Mouse (Mus musculus) neural tube, embryonic 10.5 days (tissue): Measurements from ENCODE around the gene Selenom.

Experiments
- DNase-seq: peaks from one replicate; pipeline ENCODE4 v3.0.0-alpha.2; 2017; ENCODE audit warnings: low spot score; ENCODE audit errors: extremely low spot score

Selenom gene

DNA sequence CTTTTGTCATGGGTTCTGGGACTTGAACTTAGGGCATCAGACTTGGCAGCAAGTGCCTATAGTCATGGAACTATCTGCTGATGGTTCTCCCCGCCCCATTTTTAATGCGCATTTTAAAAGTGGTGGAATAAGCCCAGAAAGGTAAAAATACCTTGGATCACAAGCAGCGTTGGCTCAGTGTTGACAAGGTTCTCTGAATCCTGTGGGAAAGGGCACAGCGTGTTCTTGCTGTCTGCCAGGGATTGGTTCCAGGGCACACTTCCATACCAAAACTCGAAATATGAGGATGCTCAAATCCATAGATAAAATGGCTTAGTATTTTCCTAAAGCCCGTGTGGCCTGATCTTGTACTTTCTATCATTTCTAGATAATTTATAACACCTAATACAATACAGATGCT is 1.2 kb upstream of the Selenom start:
- no peak for DNase-seq

DNA sequence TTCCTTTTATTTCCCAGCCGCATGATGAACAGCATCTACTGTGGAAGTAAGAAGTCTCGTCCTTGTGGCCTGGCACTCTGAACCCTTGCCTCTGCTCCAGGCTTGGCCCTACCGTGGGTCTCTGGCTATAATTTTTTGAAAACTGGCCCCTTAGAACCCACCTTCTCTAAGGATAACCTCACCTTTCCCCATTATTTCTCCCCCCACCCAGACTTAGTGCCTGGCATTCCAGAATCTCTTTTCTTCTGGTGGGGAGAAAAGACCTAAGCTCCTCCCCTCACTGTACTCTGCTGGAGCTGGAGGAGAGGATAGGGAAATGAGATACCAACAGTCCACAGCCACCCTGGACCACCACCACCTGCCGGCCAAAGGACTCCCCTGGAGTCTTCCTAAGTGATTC is 732 bp downstream of the Selenom start:
- no peak for DNase-seq

DNA sequence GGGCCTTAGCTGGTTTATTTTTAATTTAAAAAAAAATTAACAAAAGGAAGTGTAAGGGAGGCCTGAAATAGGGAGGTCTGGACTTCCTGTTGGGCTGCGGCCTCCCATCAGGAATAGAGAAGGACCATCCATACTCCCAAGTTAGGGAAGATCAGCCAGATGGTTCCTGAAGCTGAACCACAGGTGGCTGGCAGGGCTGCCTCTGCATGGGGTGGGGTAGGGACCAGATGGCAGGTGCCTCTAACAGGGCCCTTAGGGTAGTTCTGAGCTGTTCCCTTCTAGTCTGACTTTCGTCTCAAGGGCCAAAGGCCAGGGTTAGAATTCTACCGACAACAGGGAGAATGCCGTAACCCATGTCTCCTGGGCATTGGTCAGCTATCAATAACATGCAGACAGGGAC is 1.2 kb downstream of the Selenom start:
- no peak for DNase-seq

DNA sequence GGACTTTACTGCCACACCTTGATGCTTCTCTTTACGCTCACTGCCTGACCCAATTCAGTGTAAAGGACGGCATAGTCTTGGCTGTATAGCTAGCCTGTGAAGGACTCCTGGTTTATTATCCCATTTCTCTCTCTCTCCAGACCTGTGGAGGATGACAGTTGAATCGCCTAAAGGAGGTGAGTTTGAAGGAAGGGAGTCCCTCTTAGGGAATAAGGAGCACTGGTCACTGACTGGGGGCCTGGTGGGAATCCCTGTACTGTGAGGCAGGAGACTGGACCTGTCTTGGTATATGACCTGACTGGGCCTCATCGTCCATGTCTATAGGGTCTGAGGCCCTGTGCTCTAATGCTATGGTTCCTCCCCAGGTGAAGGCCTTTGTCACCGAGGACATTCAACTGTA is 1.6 kb downstream of the Selenom start:
- no peak for DNase-seq

DNA sequence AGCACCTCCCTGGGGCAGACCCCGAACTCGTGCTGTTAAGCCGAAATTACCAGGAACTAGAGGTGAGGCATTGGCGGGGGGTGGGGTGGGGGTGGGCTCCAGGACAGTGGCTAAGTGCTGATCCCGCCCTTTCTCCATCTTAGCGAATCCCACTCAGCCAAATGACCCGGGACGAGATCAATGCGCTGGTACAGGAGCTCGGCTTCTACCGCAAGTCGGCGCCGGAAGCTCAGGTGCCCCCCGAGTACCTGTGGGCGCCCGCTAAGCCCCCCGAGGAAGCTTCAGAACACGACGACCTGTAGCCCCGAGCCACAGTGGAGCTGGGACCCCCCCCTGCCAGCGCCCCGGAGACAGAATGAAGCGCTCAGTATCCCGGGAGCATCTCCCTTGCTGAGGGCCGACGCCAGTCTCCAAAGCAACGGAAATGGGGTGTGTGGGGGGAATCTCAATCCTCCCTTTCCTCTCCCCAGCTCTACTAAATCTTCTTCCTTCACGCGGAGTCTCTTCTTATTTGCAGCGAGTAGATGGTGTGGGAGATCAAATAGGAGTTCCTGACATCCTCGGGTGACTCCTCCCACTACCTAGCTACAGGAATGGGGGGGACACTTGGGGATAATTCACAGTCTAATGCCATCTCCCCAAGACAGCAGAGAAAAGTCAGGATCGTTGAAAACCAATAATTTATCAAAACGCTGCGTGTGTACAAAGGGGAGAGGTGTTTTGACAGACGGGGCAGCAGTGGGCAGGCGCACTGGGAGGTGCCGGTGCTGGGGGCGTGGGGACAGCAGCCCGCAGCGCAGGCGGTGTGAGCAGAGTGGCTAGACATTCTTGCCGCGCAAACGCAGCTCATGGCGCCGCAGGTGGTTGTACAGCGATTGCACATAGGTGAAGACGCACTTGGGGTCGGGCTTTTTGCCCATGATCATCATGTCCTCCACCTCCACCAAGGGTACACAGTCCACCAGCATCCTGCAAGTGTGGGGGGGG is 2.7 kb downstream of the Selenom start:
- DNase-seq, result peak; percentile 39

DNA sequence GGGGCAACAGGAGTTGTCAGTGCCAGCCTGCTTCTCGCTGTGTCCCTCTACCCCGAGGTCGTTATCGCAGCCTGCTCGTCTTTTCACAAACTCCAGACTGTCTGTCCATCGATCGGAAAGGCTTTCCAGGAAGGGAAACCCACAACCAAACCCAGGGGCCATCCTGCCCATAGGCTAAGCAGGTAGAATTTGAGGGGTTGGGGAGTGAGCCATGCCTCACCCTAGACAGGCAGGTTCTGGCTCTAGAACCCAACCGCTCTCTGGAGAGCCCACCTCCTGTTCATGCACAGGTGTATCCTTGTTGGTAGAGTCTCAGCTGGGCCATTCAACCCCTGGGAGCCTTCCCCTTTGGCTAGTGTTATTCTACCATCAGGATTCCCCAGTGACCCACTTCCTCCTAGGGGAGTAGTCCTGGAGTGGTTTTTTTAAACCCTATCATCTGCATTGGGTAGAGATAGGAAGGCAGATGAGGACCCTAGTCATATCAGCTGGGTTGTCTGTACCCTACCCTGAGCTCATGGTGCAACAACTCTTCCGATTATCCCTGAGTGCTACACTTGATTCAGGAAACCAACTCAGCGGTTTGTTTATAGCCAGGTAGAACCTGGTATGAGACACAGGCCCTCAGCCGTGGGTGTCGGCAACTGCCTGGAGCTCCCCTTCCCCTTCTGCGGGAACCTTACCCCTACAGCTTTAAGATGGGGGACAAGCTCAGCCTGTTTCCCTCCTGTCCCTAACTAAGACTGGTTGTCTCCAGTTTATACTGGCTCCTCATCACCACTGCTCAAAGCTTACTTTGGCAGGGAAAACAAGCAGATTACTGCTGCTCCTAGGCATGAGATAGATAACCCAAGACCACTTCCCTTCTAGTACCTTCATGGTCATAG is 3.6 kb downstream of the Selenom start:
- no peak for DNase-seq

DNA sequence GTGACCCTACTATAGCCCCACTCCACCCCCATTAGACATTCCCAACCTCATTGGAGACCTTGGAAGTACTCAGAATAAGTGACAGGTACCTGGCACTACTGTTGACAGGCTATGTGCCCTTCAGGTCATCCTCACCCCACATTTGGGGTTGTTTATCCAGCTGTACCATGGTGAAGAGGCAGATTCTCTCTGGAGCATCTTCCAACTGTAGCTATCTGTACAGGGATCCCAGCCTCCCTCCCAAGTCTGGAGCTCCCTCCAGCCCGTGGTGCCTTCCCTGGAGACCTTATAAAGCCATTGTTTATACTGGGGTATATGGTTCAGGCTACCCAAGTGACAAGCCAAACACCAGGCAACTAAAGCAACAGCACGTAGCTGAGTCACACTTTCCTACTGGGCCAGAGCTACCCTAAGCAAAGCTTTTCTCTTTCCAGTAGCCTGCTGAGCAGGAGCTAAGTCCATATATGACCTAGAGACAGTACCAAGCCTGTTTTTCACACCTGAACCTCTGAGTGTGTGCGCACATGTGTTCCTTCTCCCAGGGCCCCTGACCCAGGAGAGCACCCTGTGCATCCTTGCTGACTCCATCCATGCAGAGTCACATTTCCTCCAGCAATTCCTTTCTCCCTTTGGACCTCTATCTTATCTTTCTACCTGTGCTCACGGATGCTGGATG is 4.7 kb downstream of the Selenom start:
- DNase-seq, result no peak

DNA sequence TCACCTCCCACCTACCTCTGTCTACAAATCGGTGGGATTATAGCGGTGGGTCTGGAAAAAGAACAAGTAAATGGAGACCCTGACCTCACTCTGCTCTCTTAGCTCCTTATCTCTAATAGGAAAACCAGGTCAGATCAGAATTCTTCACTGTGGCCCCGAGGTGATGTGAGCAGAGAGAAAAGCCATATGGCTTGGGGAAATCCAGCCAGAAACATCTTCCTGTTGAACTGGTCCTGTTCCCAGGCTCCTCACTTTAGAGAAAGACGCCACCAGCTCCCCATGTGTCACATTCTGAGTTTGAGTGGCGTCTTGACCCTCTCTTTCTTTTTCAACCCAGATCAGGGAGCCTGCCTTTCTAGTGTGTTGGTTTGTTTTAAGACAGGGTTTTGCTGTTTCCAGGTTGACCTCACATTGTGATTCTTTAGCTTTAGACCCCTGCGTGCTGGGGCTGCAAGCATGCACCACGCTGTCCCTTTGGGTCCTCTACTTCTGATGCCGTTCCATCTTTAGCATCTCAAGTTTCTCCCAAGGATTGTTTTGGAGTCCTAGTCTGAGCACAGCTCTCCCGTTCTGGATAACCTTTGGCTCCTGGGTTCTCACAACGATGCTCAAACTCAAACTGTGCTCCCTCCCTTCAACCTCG is 5.4 kb downstream of the Selenom start:
- DNase-seq, result no peak

DNA sequence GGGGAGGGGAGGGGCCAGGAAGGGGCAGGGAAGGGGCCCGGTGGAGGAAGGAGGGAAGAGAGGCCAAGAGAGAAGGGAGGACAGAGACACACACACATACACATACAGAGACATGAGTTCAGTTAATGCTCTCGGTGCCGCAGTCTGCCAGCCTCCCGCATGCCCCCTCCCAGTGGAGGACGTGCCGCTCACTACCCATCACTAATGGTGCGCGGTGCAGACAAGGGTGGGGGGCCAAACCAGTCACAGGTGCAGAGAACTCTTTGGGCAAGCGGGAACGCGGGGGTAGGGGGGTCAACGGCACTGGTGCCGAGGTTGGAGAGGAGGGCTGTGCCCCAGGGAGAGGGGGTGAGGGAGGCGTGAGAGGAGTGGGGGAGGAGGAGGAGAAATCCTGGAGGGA is 6.4 kb downstream of the Selenom start:
- no peak for DNase-seq

DNA sequence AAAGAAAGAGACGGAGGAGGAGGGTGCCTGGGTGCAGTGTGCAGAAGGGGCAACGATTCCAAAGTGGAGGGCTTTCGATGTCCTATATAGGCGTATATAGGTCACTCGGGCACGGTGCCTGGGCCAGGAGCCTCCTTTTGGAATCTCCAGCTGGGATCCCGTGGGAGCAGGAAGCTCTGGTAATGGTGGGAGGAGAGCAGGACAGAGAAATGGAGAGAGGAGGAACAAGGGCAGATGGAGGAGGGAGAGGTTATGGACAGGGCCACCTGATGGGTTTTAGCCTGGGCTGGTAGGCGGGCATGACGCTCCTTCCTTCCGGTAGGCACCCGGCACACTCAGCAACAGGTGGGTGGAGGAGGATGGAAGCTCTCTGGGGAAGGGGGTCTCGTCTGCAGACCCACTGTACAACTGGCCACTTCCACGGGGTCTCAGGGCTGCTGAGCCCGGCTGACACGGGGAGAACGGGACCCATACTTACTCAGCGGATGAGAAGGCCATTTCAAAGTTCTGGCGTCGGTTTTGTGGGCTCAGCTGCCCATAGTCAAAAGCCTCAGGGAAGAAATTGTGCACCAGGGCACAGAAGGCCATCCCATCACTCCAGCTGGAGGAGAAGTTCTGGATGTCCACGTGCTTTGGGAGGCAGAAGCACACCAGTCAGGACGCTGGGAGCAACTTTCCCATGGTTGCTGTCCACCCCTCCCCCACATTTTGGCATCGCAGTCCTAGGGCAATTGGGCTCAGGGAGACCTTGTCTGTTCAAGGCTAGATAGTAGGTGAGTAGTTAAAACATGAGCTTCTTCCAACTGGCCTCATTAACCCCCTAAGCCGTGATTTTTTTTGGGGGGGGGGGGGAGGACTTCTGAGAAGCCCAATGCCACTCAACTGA is 7.1 kb downstream of the Selenom start:
- no peak for DNase-seq

DNA sequence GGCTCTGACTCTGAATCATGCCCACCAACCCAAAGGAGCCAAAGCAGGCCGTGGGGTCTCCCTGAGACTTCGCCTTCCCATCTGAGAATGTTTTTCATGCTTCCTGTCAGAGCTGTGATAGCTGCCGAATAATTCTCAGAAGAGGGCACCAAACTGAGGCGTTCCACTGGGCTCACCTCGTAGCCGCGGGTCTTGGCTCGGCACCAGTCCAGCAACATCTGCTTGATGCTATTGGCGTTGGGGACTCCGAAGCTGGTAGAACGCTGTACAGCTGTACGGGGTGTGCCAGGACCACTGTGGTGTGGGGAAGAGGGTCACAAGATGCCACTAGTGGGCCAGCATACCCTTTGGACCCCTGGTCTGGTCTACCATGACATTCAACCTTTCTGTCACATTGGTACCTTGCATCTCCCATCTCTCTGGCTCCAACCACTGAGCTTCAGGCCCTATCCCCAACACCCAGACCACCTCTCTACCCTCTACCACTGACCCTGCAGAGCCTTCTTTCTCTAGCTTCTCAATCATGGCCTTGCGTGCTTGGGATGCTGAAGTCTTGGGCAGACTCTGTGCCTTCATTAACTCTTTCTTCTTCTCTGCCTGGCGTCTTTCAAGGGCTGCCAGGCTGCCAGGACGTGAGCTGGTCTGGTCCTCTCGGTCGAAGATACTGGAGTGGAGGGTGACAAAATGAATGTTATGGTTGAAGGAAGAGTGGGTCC is 8.0 kb downstream of the Selenom start:
- DNase-seq, result no peak

DNA sequence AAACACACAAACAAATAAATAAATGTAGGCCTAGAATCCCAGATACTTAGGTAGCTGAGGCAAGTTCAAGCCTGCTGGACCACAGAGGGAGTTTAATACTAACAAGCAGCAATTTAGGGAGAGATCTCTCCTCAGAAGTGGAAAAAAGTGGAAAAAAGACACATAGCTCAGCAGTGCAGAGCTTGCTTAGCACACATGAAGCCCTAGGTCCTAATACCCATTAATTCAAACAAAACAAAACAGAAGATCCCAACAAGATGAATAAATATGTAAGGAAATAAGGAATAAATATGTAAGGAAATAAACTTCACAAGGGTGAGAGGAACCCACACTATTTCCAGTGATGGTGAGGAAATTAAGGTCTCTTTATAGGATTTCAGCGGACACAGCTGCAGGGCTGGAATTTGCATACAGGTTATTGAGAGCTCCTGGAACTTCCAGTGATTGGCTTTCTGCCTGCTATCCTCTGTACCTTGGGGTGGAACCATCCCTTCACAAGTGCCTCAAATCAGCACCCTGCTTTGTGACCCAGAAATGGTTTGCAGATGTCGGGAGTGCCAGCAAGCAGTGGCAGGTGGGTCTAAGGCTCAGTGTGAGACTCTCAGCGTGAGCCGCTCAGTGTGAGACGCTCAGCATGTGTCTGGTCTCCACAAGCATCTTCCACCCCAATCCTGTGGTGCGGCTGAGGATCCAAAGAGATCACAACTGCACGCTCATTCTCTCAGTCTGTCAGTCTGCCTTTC is 9.5 kb downstream of the Selenom start:
- DNase-seq, result no peak

DNA sequence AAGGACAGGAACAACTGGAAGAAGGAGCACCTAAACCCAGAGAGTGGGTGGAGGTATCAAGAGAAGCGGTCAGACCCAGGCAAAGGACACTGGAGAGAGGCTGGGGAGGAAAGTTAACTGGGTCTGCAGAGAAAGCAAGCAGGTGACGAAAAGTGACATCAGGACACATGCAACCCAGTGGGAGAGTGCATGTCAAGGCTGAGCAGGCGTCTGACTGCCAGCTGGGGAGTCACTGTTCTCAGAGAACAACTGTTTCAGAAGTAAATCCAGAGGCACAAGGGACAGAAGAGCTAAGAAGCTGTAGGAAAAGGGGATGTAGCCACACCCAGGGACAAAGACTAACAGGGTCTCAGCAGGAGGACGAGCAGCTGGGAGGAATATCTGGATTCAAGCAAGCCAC is 11.1 kb downstream of the Selenom start:
- no peak for DNase-seq

DNA sequence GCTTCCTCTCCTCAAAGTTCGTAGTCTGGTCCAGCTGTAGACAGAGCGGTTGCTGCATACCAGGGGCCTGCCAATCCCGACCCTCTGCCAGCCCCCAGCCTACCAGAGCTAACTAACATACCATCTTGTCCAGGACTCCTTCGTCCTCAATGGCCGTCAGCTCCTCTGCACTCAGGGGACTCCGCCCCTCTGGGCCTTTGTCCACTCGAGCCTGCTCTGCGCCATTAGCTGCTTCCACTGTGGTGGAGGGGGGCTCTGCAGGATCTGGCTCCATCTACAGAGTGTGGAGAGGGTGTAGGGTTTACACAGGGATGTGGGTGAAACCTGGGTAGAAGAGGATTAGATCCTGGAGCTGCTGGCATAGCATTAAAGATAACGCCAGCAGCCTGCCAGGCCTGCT is 11.7 kb downstream of the Selenom start:
- DNase-seq, result no peak

DNA sequence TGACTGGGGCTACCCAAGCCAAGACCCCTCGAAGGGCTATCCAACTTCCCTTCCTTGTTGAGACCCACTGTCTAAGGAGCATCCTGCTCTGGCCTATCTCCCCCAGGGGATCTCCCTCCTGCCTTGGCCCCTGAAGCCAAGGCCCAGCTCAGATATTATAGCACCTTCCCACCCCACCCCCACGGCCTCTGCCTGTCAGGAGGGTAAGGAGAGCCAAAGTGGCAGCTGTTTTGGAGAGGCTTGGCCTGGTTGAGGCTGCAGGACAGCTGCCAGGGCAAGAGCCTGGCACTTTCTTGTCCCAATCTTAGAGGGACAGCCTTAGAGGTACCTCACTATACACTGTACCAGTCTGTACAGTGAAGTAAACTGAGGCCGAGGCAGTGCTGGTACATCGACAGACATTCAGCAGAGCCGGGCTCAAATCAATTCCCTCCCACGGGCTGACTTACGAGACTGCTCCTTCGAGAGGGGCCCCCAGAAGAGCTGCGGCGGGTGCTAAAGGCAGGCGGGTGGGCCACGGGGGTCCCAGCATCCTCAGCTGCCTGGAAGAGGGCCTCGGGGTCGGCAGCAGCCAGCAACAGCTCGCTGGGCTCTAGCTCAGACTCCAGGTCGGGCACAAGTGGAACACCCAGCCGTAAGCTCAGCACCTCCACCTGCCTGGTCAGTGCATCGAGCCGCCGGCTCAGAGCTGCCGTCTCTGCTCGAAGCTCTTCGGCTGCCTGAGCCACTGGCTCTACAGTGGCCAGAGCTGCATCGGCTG is 12.7 kb downstream of the Selenom start:
- DNase-seq, result no peak

DNA sequence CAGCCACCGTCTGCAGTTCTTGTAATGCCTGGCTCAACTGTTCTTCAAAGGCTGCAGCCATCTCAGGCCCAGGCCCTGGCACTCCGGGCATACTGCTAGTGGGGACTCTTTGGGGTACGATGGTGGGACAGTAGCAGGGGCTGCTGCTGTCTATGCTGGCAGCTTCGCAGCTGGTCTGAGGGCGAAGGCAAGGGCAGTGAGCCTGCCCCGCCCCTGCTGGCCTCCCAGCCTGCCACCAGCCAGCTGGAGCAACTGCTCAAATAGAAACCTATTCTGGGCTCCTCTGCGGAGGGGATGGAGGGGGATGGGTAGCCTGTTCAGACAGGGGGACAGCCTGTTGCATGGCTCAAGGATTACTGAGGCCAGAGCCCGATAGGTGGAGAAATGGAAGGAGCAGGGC is 13.3 kb downstream of the Selenom start:
- DNase-seq, result no peak

DNA sequence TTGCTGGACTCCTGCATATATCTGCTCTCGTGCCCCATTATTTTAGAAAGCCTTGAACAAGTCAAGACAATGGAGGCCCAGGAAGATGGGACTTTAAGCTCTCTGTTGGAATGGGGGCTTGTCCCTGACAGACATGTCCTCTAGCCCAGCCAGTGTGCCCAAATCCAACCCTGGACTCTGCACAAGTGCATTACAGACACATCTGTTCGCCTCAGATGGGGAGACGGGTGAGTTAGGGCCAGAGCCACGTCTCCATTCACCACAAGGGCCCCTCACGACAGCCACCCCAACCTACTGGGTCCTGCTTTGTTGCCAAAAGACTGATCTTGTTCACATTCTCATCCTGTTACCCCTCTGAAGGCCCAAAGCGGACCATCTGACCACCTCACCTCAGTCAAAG is 13.7 kb downstream of the Selenom start:
- DNase-seq, result no peak
